Mouse (Mus musculus) embryonic facial prominence, embryonic 14.5 days (tissue): Measurements from ENCODE around the gene Psmd11. TPM values are rescaled to one million over a fixed set of nuclear protein-coding genes. Genes with fewer than 3 reads are reported as not detected.
A peak's percentile ranks its signal among the peaks of the same experiment; 100 is the strongest.

Source experiments
- ATAC-seq: fragments of 200-750 bp; cut with Nextera tagmentation; 2 replicates; pipeline ENCODE4 v1.8.0; 2017; ENCODE audit warnings: low read depth, moderate number of reproducible peaks, moderate TSS enrichment
- DNase-seq: peaks from one replicate; pipeline ENCODE4 v3.0.0-alpha.2; 2015; ENCODE audit warnings: low spot score
- H3K27ac ChIP-seq: fragments of 300-500 bp; sonication (generic); replicated peaks from 2 replicates; pipeline ENCODE4 v1.5.1; 2014; ENCODE audit warnings: low read depth, mild to moderate bottlenecking, low read length, moderate library complexity
- H3K27me3 ChIP-seq: fragments of 300-500 bp; sonication (generic); replicated peaks from 2 replicates; pipeline ENCODE4 v1.6.1; 2014; ENCODE audit warnings: low read length; ENCODE audit not compliant: control insufficient read depth, insufficient read depth
- H3K36me3 ChIP-seq: fragments of 300-500 bp; sonication (generic); 2 replicates; pipeline ENCODE4 v1.6.1; 2014; ENCODE audit warnings: low read length, mixed read lengths; ENCODE audit not compliant: control insufficient read depth, insufficient read depth
- H3K4me1 ChIP-seq: fragments of 300-500 bp; sonication (generic); 2 replicates; pipeline ENCODE4 v1.6.1; 2014; ENCODE audit warnings: antibody characterized with exemption, low read length; ENCODE audit not compliant: control insufficient read depth, insufficient read depth
- H3K4me2 ChIP-seq: fragments of 300-500 bp; sonication (generic); 2 replicates; pipeline ENCODE4 v1.6.1; 2014; ENCODE audit warnings: low read depth, mild to moderate bottlenecking, low read length, moderate library complexity, mixed read lengths
- H3K4me3 ChIP-seq: fragments of 300-500 bp; sonication (generic); 2 replicates; pipeline ENCODE4 v1.5.1; 2014; ENCODE audit warnings: low read depth, mild to moderate bottlenecking, low read length
- H3K9ac ChIP-seq: fragments of 300-500 bp; sonication (generic); 2 replicates; pipeline ENCODE4 v1.6.1; 2014; ENCODE audit warnings: low read depth, mild to moderate bottlenecking, low read length, moderate library complexity, mixed read lengths
- H3K9me3 ChIP-seq: fragments of 300-500 bp; sonication (generic); 2 replicates; pipeline ENCODE4 v1.6.1; 2016; ENCODE audit warnings: low read length; ENCODE audit not compliant: control insufficient read depth
- WGBS: fragments of 180-500 bp; shearing (Covaris S2); extraction: QIAGEN DNeasy Blood & Tissue Kit; methylation state at CpG from one replicate; pipeline ENCODE4 v1.1.7; 2014; 5-methylcytosine and 5-hydroxymethylcytosine counted together
- polyA plus RNA-seq: library from polyadenylated mRNA; unstranded; fragments of >200 nt; fragmentation: Nextera tagmentation; extraction: Ambion mirVana; gene quantifications from 2 replicates; pipeline ENCODE4 v1.2.1, GENCODE M21; 2014

The Psmd11 gene
- polyA plus RNA-seq, 1 experiment from 2014 or later = 264 TPM

GRCm38 (mm10) chr11:80481409-80482050 lies 53.1 kb downstream of the Psmd11 start:
- Histone ChIP-seq H3K4me1 (peaks cover 20% of the 10 kb centered on the region), H3K9ac (no peak overlapping the region), H3K9me3 (no peaks in the 10 kb centered on the region), H3K27ac (no peak overlapping the region), H3K4me3 (no peak overlapping the region; the same call in 1 of the 2 replicates), H3K27me3 (no peaks in the 10 kb centered on the region), H3K4me2 (peak overlapping the region; percentile 32), H3K36me3 (peaks cover 4% of the 10 kb centered on the region; the same call in 1 of the 2 replicates)
- WGBS = 67% methylated on average over 13 of the region's 13 CpGs
- DNase-seq = no peak
- no peak for ATAC-seq

- Histone ChIP-seq H3K9me3 (no peaks in the 10 kb centered on the region), H3K9ac (no peak overlapping the region), H3K4me3 (no peak overlapping the region), H3K27ac (no peak overlapping the region), H3K4me2 (no peak overlapping the region), H3K27me3 (no peaks in the 10 kb centered on the region), H3K4me1 (peaks cover 20% of the 10 kb centered on the region), H3K36me3 (peaks cover 4% of the 10 kb centered on the region; the same call in 1 of the 2 replicates)
- DNase-seq (no peak), ATAC-seq (no peak)
- WGBS = 81% methylated on average over 10 of the region's 10 CpGs
Measured at GRCm38 (mm10) chr11:80482347-80482746, 53.9 kb downstream of the Psmd11 start.

GRCm38 (mm10) chr11:80482921-80483320 lies 54.5 kb downstream of the Psmd11 start:
- WGBS = 93% methylated on average over 7 of the region's 7 CpGs
- Histone ChIP-seq H3K4me1 (peaks cover 16% of the 10 kb centered on the region), H3K27ac (no peak overlapping the region)

GRCm38 (mm10) chr11:80483536-80484067 lies 55.2 kb downstream of the Psmd11 start:
- Histone ChIP-seq H3K4me3 (no peak overlapping the region), H3K4me2 (no peak overlapping the region), H3K36me3 (peaks cover 1% of the 10 kb centered on the region; the same call in 1 of the 2 replicates), H3K9me3 (no peaks in the 10 kb centered on the region), H3K9ac (no peak overlapping the region), H3K27me3 (no peaks in the 10 kb centered on the region), H3K27ac (no peak overlapping the region), H3K4me1 (peaks cover 10% of the 10 kb centered on the region; the same call in 1 of the 2 replicates)
- DNase-seq = no peak
- WGBS = 66% methylated on average over 6 of the region's 6 CpGs
- ATAC-seq = no peak

More at GRCm38 (mm10) chr11:80482921-80483320, 54.5 kb downstream of the Psmd11 start:
- DNase-seq (no peak), ATAC-seq (no peak)
- Histone ChIP-seq H3K36me3 (peaks cover 4% of the 10 kb centered on the region; the same call in 1 of the 2 replicates), H3K4me2 (no peak overlapping the region), H3K4me3 (no peak overlapping the region), H3K9ac (no peak overlapping the region), H3K27me3 (no peaks in the 10 kb centered on the region), H3K9me3 (no peaks in the 10 kb centered on the region)

GRCm38 (mm10) chr11:80484191-80484791 lies 55.9 kb downstream of the Psmd11 start:
- 48% methylated on average over 7 of the region's 12 CpGs for WGBS
- H3K4me3 ChIP-seq = no peak overlapping the region
- no peaks in the 10 kb centered on the region for H3K36me3 ChIP-seq
- no peaks in the 10 kb centered on the region for H3K27me3 ChIP-seq
- peaks cover 11% of the 10 kb centered on the region for H3K4me1 ChIP-seq
- H3K9ac ChIP-seq = no peak overlapping the region
- peak; percentile 30; the same call in 1 of the 2 replicates for ATAC-seq
- no peaks in the 10 kb centered on the region for H3K9me3 ChIP-seq
- H3K27ac ChIP-seq = no peak overlapping the region
- no peak overlapping the region for H3K4me2 ChIP-seq
- DNase-seq = no peak

- H3K4me1 ChIP-seq = peaks cover 15% of the 10 kb centered on the region
- H3K36me3 ChIP-seq = no peaks in the 10 kb centered on the region
- H3K27me3 ChIP-seq = no peaks in the 10 kb centered on the region
- H3K4me2 ChIP-seq = no peak overlapping the region
- WGBS = 66% methylated on average over 9 of the region's 9 CpGs
- no peak overlapping the region for H3K27ac ChIP-seq
- no peak for ATAC-seq
- DNase-seq = no peak
- H3K9me3 ChIP-seq = no peaks in the 10 kb centered on the region
- H3K9ac ChIP-seq = no peak overlapping the region
- H3K4me3 ChIP-seq = no peak overlapping the region
Measured at GRCm38 (mm10) chr11:80485120-80485551, 56.7 kb downstream of the Psmd11 start.

GRCm38 (mm10) chr11:80485622-80486206 lies 57.3 kb downstream of the Psmd11 start:
- DNase-seq = peak; percentile 47
- Histone ChIP-seq H3K27ac (no peak overlapping the region), H3K4me1 (peaks cover 15% of the 10 kb centered on the region), H3K36me3 (no peaks in the 10 kb centered on the region), H3K9me3 (no peaks in the 10 kb centered on the region), H3K9ac (no peak overlapping the region), H3K4me3 (no peak overlapping the region), H3K27me3 (no peaks in the 10 kb centered on the region), H3K4me2 (no peak overlapping the region)
- 66% methylated on average over 10 of the region's 10 CpGs for WGBS
- ATAC-seq = no peak

- Histone ChIP-seq H3K36me3 (no peaks in the 10 kb centered on the region), H3K9ac (no peak overlapping the region), H3K9me3 (no peaks in the 10 kb centered on the region), H3K27me3 (no peaks in the 10 kb centered on the region), H3K27ac (no peak overlapping the region), H3K4me1 (peaks cover 15% of the 10 kb centered on the region), H3K4me3 (no peak overlapping the region), H3K4me2 (no peak overlapping the region)
- no peak for ATAC-seq
- 65% methylated on average over 15 of the region's 15 CpGs for WGBS
- DNase-seq = no peak
Measured at GRCm38 (mm10) chr11:80487904-80488587, 59.6 kb downstream of the Psmd11 start.
